Mouse (Mus musculus): Measurements from ENCODE around the gene Ell3.

- peak; percentile 19; the same call in 1 of the 2 replicates for TF ChIP-seq CTCF (IDR thresholded peaks at IDR 0.05; ENCODE audit: low read depth, low read length)
- peak; percentile 95 for TF ChIP-seq POLR2A (IDR thresholded peaks at IDR 0.05; ENCODE audit: extremely low read depth, insufficient read depth, low read length)
These were observed 30.6 kb downstream of the Ell3 start, which contains the start of the genes Pdia3 and Catsper2 for GRCm38 (mm10) chr2:121413387-121414042.

Measured in liver, adult 2 months (tissue).